Mouse (Mus musculus): Measurements from ENCODE around the gene Myl10.
"Not testable (repeated sequence)": the region's sequence is repeated elsewhere in the genome, so short reads cannot be mapped to it uniquely, and the experiment has no call there.

Myl10 gene

DNA sequence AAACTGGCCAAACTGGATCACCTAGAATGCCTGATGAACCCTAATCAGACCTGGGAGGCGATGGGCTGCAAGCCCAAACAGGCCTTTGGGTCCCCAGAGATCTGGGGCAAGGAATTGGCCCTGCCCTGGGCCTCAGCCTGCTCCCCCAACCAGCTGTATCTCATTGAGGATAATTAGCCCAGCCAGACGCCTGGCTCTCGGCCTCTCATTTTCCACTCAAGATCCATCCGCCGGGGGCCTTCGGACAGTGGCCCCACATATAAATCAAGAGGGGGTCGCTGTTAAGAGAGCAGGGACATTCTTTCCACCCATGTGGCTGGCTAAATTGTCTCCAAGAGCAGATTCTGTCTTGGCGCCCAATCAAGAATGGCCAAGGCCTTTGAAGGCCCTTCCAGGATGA lies 11.2 kb downstream of the Myl10 start:
- DNase-seq (ENCODE audit: extremely low read depth, low read depth, low spot score): no peak

DNA sequence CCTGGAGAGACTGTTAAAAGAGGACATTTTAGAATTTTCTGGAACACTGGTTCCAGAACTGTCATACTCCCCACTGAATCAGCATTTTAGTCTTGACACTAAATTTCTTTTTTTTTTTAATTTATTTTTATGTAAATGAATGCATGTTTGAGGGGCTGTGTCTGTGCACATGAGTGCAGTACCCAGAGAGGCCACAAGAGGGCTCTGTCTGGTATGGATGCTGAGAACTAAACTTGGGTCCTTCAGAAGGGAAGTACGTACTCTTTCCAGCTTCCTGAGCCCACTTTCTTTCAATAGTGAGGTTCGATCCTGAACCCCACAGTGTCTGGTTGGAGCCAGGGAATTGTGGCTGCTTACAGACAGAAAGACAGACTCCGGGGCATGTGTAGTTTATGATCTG lies 12.6 kb downstream of the Myl10 start:
- DNase-seq (ENCODE audit: extremely low read depth, low read depth, low spot score): no peak

GRCm38 (mm10) chr5:136706803-136707202 lies 13.9 kb downstream of the Myl10 start:
- DNase-seq (ENCODE audit: extremely low read depth, low read depth, low spot score): no peak

DNA sequence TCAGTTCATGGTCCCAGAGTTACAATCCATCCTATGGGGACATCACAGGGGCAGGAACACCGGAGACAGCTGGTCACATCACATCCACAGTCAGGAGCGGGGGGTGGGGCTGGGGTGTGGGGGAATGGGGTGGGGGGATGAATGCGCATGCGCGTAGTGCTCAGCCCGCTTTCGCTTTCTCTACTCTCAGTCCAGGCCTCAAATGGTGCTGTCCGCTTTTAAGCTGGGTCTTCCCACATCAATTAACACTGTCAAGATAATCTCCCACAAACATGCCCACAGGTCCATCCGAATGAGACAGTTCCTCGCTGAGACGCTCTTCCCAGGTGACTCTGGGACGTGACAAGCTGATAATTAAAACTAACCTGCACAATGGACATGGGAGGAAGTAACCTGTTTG lies 15.2 kb downstream of the Myl10 start:
- no peak for DNase-seq (ENCODE audit: extremely low read depth, low read depth, low spot score)

GRCm38 (mm10) chr5:136710742-136711141 lies 17.8 kb downstream of the Myl10 start:
- DNase-seq (ENCODE audit: extremely low read depth, low read depth, low spot score): no peak

DNA sequence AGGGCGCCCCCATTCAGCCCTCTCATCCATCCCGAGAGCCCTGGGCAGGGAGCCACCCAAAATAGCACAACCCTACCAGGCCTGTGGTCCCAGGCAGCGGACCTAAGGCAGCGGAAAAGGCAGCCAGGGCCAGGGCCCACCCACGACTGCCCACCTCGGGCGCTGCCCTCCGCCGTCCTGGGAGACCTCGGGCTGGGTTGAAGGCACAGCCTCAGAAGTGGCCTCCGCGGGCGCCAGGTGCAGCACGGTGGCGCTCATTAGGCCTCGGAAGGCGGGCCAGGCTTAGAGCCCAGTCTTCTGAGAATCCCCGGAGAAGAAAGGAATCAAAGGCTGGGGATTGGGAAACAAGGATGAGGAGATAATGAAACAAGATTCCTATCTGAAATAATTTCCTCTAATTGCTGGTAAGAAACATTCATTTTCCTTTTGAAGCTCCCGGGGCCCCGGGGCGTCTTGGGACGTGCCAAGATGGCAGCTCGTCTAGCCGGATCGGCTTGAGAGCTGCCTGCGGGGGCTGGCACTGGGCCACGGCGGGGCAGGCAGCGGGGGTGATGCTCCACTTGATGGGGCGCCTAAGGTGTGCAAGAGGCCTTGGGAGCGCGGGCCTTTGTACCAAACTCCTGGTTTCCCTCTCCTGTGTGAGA lies 21.4 kb downstream of the Myl10 start:
- peak; percentile 33 for DNase-seq (ENCODE audit: extremely low read depth, low read depth, low spot score)

GRCm38 (mm10) chr5:136714879-136715278 lies 21.9 kb downstream of the Myl10 start:
- no peak for DNase-seq (ENCODE audit: extremely low read depth, low read depth, low spot score)

GRCm38 (mm10) chr5:136716696-136717572 lies 24.0 kb downstream of the Myl10 start:
- no peak for DNase-seq (ENCODE audit: extremely low read depth, low read depth, low spot score)

DNA sequence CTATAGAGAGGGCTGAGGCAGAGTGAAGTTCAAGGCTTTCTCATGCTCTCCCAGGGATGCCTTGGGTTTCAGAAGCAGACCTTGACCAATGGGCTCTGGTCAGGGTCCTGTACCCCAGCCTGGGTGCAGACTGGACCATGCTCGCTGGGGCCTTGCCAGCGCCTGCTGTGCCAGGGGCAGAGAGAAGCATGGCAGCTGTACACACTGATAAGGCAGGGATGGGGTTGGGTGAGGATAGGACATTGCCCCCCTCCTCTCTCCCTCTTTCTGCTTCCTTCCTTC lies 24.6 kb downstream of the Myl10 start:
- DNase-seq (ENCODE audit: extremely low read depth, low read depth, low spot score): no peak

DNA sequence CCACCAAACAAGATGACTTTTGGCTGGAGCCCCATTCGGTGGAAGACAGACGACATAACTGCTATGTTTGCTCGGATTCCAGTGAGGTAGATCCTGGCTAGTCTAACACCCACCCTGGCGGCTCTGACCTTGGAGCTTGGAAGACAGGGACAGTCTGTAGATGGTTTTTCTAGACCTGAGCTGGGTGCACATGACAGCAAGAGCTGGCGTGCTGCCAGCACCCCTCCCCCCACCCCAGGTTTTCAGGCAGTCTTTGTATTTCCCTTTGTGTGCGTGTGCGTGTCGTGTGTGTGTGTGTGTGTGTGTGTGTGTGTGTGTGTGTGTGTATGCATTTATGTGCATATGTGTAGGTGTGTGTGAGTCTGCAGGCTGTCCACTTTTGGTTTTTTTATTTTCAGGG lies 25.7 kb downstream of the Myl10 start:
- no peak for DNase-seq (ENCODE audit: extremely low read depth, low read depth, low spot score)

DNA sequence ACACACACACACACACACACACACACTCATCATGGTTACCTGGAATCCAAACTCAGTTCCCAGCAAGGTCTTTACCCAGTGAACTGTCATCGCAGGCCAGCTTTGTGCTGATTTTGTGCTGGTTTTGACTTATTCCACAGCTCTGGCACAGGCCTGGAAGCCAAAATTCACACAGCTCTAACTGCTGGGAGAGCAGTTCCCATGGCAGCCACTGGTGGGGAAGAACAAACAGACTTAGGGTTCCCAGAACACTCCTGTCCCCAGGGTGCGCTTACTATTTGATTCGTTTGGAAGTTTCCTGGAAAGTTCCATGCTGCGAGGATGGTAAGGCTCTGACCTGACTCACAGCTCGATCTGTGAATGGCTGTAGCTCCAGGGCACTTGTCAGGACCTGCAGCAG lies 28.6 kb downstream of the Myl10 start:
- DNase-seq (ENCODE audit: extremely low read depth, low read depth, low spot score): no peak

DNA sequence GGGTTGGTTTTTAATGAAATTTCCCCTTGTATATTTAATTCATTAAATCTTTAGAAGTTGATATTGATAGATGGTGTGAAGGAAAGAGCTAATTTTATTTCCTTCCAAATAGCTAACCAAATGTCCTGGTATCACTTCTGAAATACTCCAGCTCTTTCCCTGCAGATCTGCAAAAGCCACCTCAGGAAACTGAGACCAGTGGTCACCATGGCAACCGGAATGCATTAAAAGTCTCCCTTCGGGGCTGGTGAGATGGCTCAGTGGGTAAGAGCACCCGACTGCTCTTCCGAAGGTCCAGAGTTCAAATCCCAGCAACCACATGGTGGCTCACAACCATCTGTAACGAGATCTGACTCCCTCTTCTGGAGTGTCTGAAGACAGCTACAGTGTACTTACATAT lies 33.3 kb downstream of the Myl10 start:
- not testable (repeated sequence) for DNase-seq (ENCODE audit: extremely low read depth, low read depth, low spot score)

- no peak for DNase-seq (ENCODE audit: extremely low read depth, low read depth, low spot score)
Measured at GRCm38 (mm10) chr5:136738918-136739317, 46.0 kb downstream of the Myl10 start.

DNA sequence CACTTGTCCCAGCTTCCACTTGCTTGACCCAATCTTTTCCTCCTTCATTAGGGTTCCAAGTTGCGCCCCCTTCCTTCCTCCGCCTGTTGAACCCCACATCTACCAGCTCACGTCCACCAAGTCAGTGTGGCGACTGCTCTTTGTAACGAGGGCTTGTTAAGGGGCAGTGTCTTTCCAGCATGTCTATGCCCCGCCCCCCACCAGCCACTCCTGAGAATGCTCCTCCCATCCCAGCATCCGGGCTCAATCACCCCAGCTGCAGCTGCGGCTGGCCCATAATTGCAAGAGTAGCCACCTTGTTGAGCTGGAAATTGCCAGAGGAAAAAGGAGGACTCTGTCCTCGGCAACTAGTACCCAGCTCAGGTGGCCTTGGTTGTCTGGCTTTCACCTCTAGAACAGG lies 53.6 kb downstream of the Myl10 start:
- no peak for DNase-seq (ENCODE audit: extremely low read depth, low read depth, low spot score)

Data from fat pad, adult 2 months (tissue).